In genomic region chr12:54194159-54194558, GRCm38 (mm10) we compare ENCODE assay signal across 26 mouse cellular contexts. TPM values are rescaled to one million over a fixed set of nuclear protein-coding genes. Genes with fewer than 3 reads are reported as not detected.
A peak's percentile ranks its signal among the peaks of the same experiment; 100 is the strongest.
DNase-seq lines count a peak whose midpoint lies in the region; ATAC-seq and TF ChIP-seq lines count a peak whose summit lies in the region.
"Had no signal": no experiment of that assay in that cellular context is flagged by ENCODE, and none has a peak within 500 bp of the region (broad histone marks: within the 10 kb centered on the region; RNA-seq: fewer than 3 reads in every experiment).

No protein-coding gene starts in this region.

- H3K36me3 ChIP-seq in forebrain, embryonic 13.5 days (ENCODE audit: poor library complexity, severe bottlenecking), result no peaks in the 10 kb centered on the region
- no peaks in the 10 kb centered on the region for H3K36me3 ChIP-seq in forebrain, embryonic 16.5 days (ENCODE audit: control insufficient read depth, insufficient read depth)
- peaks cover 79% of the 10 kb centered on the region for H3K36me3 ChIP-seq in megakaryocyte, embryonic 14.5 days (replicated peaks; ENCODE audit: low read length)
- no peaks in the 10 kb centered on the region for H3K36me3 ChIP-seq in stomach, postnatal 0 days (ENCODE audit: control insufficient read depth, insufficient read depth, low read length)
- H3K36me3 ChIP-seq in kidney, embryonic 16.5 days (ENCODE audit: insufficient read depth, low read length), result no peaks in the 10 kb centered on the region
- H3K36me3 ChIP-seq: embryonic facial prominence, embryonic 13.5 days; G1E; heart, embryonic 15.5 days; limb, embryonic 15.5 days; neural tube, embryonic 13.5 days had no signal

- no peak overlapping the region for H3K4me3 ChIP-seq in forebrain, embryonic 13.5 days
- H3K4me3 ChIP-seq in forebrain, embryonic 16.5 days (replicated peaks; ENCODE audit: low read length), result no peak overlapping the region
- peak overlapping the region; percentile 84 for H3K4me3 ChIP-seq in megakaryocyte, embryonic 14.5 days (replicated peaks)
- H3K4me3 ChIP-seq in stomach, postnatal 0 days (ENCODE audit: low read depth, low read length), result no peak overlapping the region
- H3K4me3 ChIP-seq in kidney, embryonic 16.5 days (ENCODE audit: low read length), result no peak overlapping the region
- H3K4me3 ChIP-seq: embryonic facial prominence, embryonic 13.5 days; erythroblast, embryonic 14.5 days; gastrocnemius, adult 2 months; heart, embryonic 15.5 days; limb, embryonic 15.5 days; neural tube, embryonic 13.5 days had no signal

- no peak for TF ChIP-seq EP300 in stomach, postnatal 0 days (optimal IDR thresholded peaks at IDR 0.05)

- ATAC-seq in forebrain, embryonic 13.5 days, result no peak
- ATAC-seq in forebrain, embryonic 16.5 days, result no peak
- ATAC-seq in megakaryocyte, adult 5-6 weeks (ENCODE audit: poor library complexity, severe bottlenecking), result no peak
- no peak for ATAC-seq in stomach, postnatal 0 days (ENCODE audit: low FRiP score, low TSS enrichment)
- ATAC-seq in kidney, embryonic 16.5 days (ENCODE audit: low FRiP score, low TSS enrichment), result no peak

- TF ChIP-seq CTCF in brain, embryonic 14.5 days (IDR thresholded peaks at IDR 0.05; ENCODE audit: borderline replicate concordance, extremely low read depth, insufficient read depth, insufficient read length), result no peak
- TF ChIP-seq CTCF in stomach, postnatal 0 days (IDR thresholded peaks at IDR 0.05; ENCODE audit: low read depth), result no peak

- no peaks in the 10 kb centered on the region for H3K9me3 ChIP-seq in forebrain, embryonic 13.5 days (replicated peaks)
- no peaks in the 10 kb centered on the region for H3K9me3 ChIP-seq in forebrain, embryonic 16.5 days (ENCODE audit: control insufficient read depth, low read length)
- H3K9me3 ChIP-seq in megakaryocyte, embryonic 14.5 days, result no peaks in the 10 kb centered on the region
- no peaks in the 10 kb centered on the region for H3K9me3 ChIP-seq in stomach, postnatal 0 days (ENCODE audit: control insufficient read depth, low read length)
- no peaks in the 10 kb centered on the region for H3K9me3 ChIP-seq in kidney, embryonic 16.5 days (ENCODE audit: low read length)
- H3K9me3 ChIP-seq: heart, embryonic 15.5 days; limb, embryonic 15.5 days; neural tube, embryonic 13.5 days had no signal

- H3K27ac ChIP-seq in forebrain, embryonic 13.5 days, result peak overlapping the region; percentile 14; the same call in 1 of the 2 replicates
- H3K27ac ChIP-seq in forebrain, embryonic 16.5 days (ENCODE audit: low read length), result no peak overlapping the region
- peak overlapping the region; percentile 24; the same call in 1 of the 2 replicates for H3K27ac ChIP-seq in stomach, postnatal 0 days (replicated peaks)
- H3K27ac ChIP-seq in kidney, embryonic 16.5 days (ENCODE audit: low read length), result no peak overlapping the region
- H3K27ac ChIP-seq: gastrocnemius, adult 2 months; limb, embryonic 15.5 days; liver, embryonic 14.5 days had no signal

- DNase-seq in brain, embryonic 14.5 days (ENCODE audit: low read depth), result peak; percentile 83
- DNase-seq in stomach, postnatal 0 days (ENCODE audit: low spot score), result no peak
- DNase-seq: adrenal gland, adult 2 months; B cell, adult 2 months; cerebellum, adult 11-12 months; cerebellum, postnatal 14 days; gastrocnemius, adult 2 months; kidney, adult 2 months; kidney, postnatal 10 days; left cerebral cortex, postnatal 4 days; lung, embryonic 14.5 days; lung, postnatal 36 days; right cerebral cortex, postnatal 14 days had no signal

- H3K4me2 ChIP-seq in forebrain, embryonic 13.5 days, result no peak overlapping the region
- H3K4me2 ChIP-seq in forebrain, embryonic 16.5 days (ENCODE audit: low read length), result no peak overlapping the region
- no peak overlapping the region for H3K4me2 ChIP-seq in stomach, postnatal 0 days (replicated peaks; ENCODE audit: low read depth)
- H3K4me2 ChIP-seq in kidney, embryonic 16.5 days (replicated peaks; ENCODE audit: low read depth, low read length), result no peak overlapping the region
- H3K4me2 ChIP-seq: embryonic facial prominence, embryonic 13.5 days; heart, embryonic 15.5 days; limb, embryonic 15.5 days; lung, embryonic 14.5 days; neural tube, embryonic 13.5 days had no signal

- H3K27me3 ChIP-seq in forebrain, embryonic 13.5 days, result no peaks in the 10 kb centered on the region
- no peaks in the 10 kb centered on the region for H3K27me3 ChIP-seq in forebrain, embryonic 16.5 days (replicated peaks; ENCODE audit: control insufficient read depth, insufficient read depth, low read length)
- no peaks in the 10 kb centered on the region for H3K27me3 ChIP-seq in megakaryocyte, embryonic 14.5 days (replicated peaks)
- H3K27me3 ChIP-seq in stomach, postnatal 0 days (ENCODE audit: control insufficient read depth, insufficient read depth, low read length), result no peaks in the 10 kb centered on the region
- H3K27me3 ChIP-seq in kidney, embryonic 16.5 days (ENCODE audit: insufficient read depth, low read length), result peaks cover 3% of the 10 kb centered on the region; the same call in 1 of the 2 replicates
- H3K27me3 ChIP-seq: CH12.LX; heart, embryonic 15.5 days; limb, embryonic 15.5 days had no signal

- no peak overlapping the region for H3K9ac ChIP-seq in forebrain, embryonic 13.5 days
- no peak overlapping the region for H3K9ac ChIP-seq in forebrain, embryonic 16.5 days (replicated peaks; ENCODE audit: low read depth, low read length)
- H3K9ac ChIP-seq in stomach, postnatal 0 days (ENCODE audit: low read length), result no peak overlapping the region
- H3K9ac ChIP-seq in kidney, embryonic 16.5 days (replicated peaks; ENCODE audit: low read length), result no peak overlapping the region
- H3K9ac ChIP-seq: embryonic facial prominence, embryonic 13.5 days; heart, embryonic 15.5 days; limb, embryonic 15.5 days; liver, embryonic 14.5 days; lung, embryonic 14.5 days; neural tube, embryonic 13.5 days had no signal

- no peak for TF ChIP-seq POLR2A in brain, embryonic 14.5 days (IDR thresholded peaks at IDR 0.05; ENCODE audit: borderline replicate concordance, extremely low read depth, insufficient read depth, insufficient read length, poor library complexity, severe bottlenecking)

- 5% methylated on average over 5 of the region's 5 CpGs for WGBS in forebrain, embryonic 13.5 days
- 5% methylated on average over 5 of the region's 5 CpGs for WGBS in forebrain, embryonic 16.5 days
- WGBS in stomach, postnatal 0 days, result 49% methylated on average over 5 of the region's 5 CpGs
- WGBS in kidney, embryonic 16.5 days, result 23% methylated on average over 5 of the region's 5 CpGs

- H3K4me1 ChIP-seq in forebrain, embryonic 13.5 days, result peaks cover 79% of the 10 kb centered on the region
- peaks cover 55% of the 10 kb centered on the region for H3K4me1 ChIP-seq in forebrain, embryonic 16.5 days (replicated peaks; ENCODE audit: control insufficient read depth, insufficient read depth, low read length)
- H3K4me1 ChIP-seq in megakaryocyte, embryonic 14.5 days, result peaks cover 97% of the 10 kb centered on the region
- H3K4me1 ChIP-seq in stomach, postnatal 0 days (replicated peaks; ENCODE audit: control insufficient read depth, insufficient read depth), result peaks cover 29% of the 10 kb centered on the region
- H3K4me1 ChIP-seq in kidney, embryonic 16.5 days (ENCODE audit: insufficient read depth, low read length), result peaks cover 48% of the 10 kb centered on the region

RNA-seq across cellular contexts. Expression of gene Egln3, which starts 9.5 kb away (rescaled TPM):
- 3.9 TPM in 2 replicates for polyA plus RNA-seq in forebrain, embryonic 13.5 days (2015; fragmentation: Nextera tagmentation; extraction: Ambion mirVana)
- 7.1 and 8.7 TPM in 2 replicates for polyA plus RNA-seq in forebrain, embryonic 16.5 days (2015; fragmentation: Nextera tagmentation; extraction: Ambion mirVana)
- polyA plus RNA-seq in megakaryocyte, embryonic 14.5 days (2012; ENCODE audit: insufficient read depth, low replicate concordance), result 47.6 and 68.3 TPM in 2 replicates
- 3.3 and 3.6 TPM in 2 replicates for total RNA-seq in megakaryocyte, adult 5-6 weeks (2015)
- total RNA-seq in megakaryocyte, adult 5-6 weeks (2017), result 1.7 and 1.9 TPM in 2 replicates
- 6.9 and 8.7 TPM in 2 replicates for polyA plus RNA-seq in brain, embryonic 14.5 days (2012; rRNA removed)
- 78.8 and 80.3 TPM in 2 replicates for polyA plus RNA-seq in stomach, postnatal 0 days (2015; fragmentation: Nextera tagmentation; extraction: Ambion mirVana)
- polyA plus RNA-seq in kidney, embryonic 16.5 days (2015; fragmentation: Nextera tagmentation; extraction: Ambion mirVana), result 15.4 and 15.5 TPM in 2 replicates
- polyA plus RNA-seq: erythroblast, embryonic 14.5 days; G1E had no signal

Comparison
In these comparisons a context has a peak if more than half of its experiments do, and no peak if none do; other contexts are left out.
1. H3K27ac ChIP-seq: peak in forebrain, embryonic 13.5 days (single experiment) and stomach, postnatal 0 days (single experiment); none in forebrain, embryonic 16.5 days (single experiment) and kidney, embryonic 16.5 days (single experiment).